27 mouse cellular contexts compared by ENCODE assay signal in the genomic region with DNA sequence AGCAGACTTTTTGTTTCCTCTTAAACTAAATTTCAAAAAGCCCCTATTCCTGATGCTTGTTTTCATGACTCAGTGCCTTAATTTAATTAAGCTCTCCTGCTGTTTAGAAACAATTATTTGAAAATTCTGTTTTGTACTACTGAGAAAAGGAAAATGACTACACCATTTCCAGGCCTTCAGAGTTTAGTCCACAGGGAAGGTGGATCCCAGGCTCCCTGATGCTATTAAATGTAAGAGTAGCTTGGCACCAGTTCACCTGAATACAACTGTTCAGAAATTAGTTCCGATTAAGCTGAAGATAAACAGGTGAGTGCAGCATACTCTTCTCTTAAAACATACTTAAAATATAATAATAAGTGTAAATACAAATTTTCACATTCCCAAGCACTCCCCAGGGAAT.
DNase-seq lines count a peak whose midpoint lies in the region; ATAC-seq and TF ChIP-seq lines count a peak whose summit lies in the region.
"Had no signal": no experiment of that assay in that cellular context is flagged by ENCODE, and none has a peak within 500 bp of the region (broad histone marks: within the 10 kb centered on the region; RNA-seq: fewer than 3 reads in every experiment).

No protein-coding gene starts in this region.

- no peak overlapping the region for H3K4me2 ChIP-seq in hindbrain, embryonic 16.5 days (ENCODE audit: low read length)
- H3K4me2 ChIP-seq in hindbrain, embryonic 12.5 days (replicated peaks): no peak overlapping the region
- H3K4me2 ChIP-seq in midbrain, postnatal 0 days (ENCODE audit: low read depth, low read length, poor library complexity, severe bottlenecking): no peak overlapping the region
- H3K4me2 ChIP-seq in midbrain, embryonic 16.5 days (ENCODE audit: low read length): no peak overlapping the region
- H3K4me2 ChIP-seq: embryonic facial prominence, embryonic 12.5 days; forebrain, embryonic 12.5 days; forebrain, embryonic 15.5 days; heart, embryonic 12.5 days; heart, embryonic 15.5 days; hindbrain, embryonic 15.5 days had no signal

- H3K4me3 ChIP-seq in hindbrain, embryonic 16.5 days (ENCODE audit: low read length): no peak overlapping the region
- H3K4me3 ChIP-seq in hindbrain, embryonic 12.5 days: no peak overlapping the region
- H3K4me3 ChIP-seq in midbrain, postnatal 0 days (ENCODE audit: low read depth, low read length): no peak overlapping the region
- no peak overlapping the region for H3K4me3 ChIP-seq in midbrain, embryonic 16.5 days (ENCODE audit: low read depth, low read length)
- H3K4me3 ChIP-seq: embryonic facial prominence, embryonic 12.5 days; erythroblast, embryonic 14.5 days; forebrain, embryonic 12.5 days; forebrain, embryonic 15.5 days; heart, embryonic 12.5 days; heart, embryonic 15.5 days; hindbrain, embryonic 10.5 days; hindbrain, embryonic 15.5 days had no signal

- no peaks in the 10 kb centered on the region for H3K9me3 ChIP-seq in hindbrain, embryonic 16.5 days (ENCODE audit: control insufficient read depth, low read length)
- H3K9me3 ChIP-seq in hindbrain, embryonic 12.5 days (replicated peaks): no peaks in the 10 kb centered on the region
- no peaks in the 10 kb centered on the region for H3K9me3 ChIP-seq in midbrain, postnatal 0 days (ENCODE audit: low read length)
- no peaks in the 10 kb centered on the region for H3K9me3 ChIP-seq in midbrain, embryonic 16.5 days (replicated peaks; ENCODE audit: control insufficient read depth, low read length, poor library complexity, severe bottlenecking)
- H3K9me3 ChIP-seq: embryonic facial prominence, embryonic 12.5 days; forebrain, embryonic 12.5 days; forebrain, embryonic 15.5 days; heart, embryonic 12.5 days; heart, embryonic 15.5 days; hindbrain, embryonic 10.5 days; hindbrain, embryonic 15.5 days had no signal

- TF ChIP-seq CTCF in midbrain, postnatal 0 days (IDR thresholded peaks at IDR 0.05): no peak

- 49% methylated on average over 1 of the region's 1 CpGs for WGBS in hindbrain, embryonic 16.5 days
- 69% methylated on average over 1 of the region's 1 CpGs for WGBS in hindbrain, embryonic 12.5 days
- WGBS in midbrain, postnatal 0 days: 64% methylated on average over 1 of the region's 1 CpGs
- 56% methylated on average over 1 of the region's 1 CpGs for WGBS in midbrain, embryonic 16.5 days

- peak; percentile 64; the same call in 1 of the 2 replicates for ATAC-seq in hindbrain, embryonic 16.5 days
- ATAC-seq in hindbrain, embryonic 12.5 days (ENCODE audit: low FRiP score): no peak
- no peak for ATAC-seq in midbrain, postnatal 0 days (ENCODE audit: low FRiP score)
- ATAC-seq in midbrain, embryonic 16.5 days: no peak
- ATAC-seq: activated CD4-positive, CD25-positive, alpha-beta regulatory T cell, adult 4 months; CD4-positive, CD25-positive, alpha-beta regulatory T cell, adult 4 months; forebrain, embryonic 15.5 days; inflammation-experienced regulatory T-cells, adult 6 months; intestine, postnatal 0 days had no signal

- H3K36me3 ChIP-seq in hindbrain, embryonic 16.5 days (ENCODE audit: control insufficient read depth, insufficient read depth, low read length): no peaks in the 10 kb centered on the region
- H3K36me3 ChIP-seq in hindbrain, embryonic 12.5 days: no peaks in the 10 kb centered on the region
- no peaks in the 10 kb centered on the region for H3K36me3 ChIP-seq in midbrain, postnatal 0 days (ENCODE audit: insufficient read depth, low read length)
- H3K36me3 ChIP-seq in midbrain, embryonic 16.5 days (ENCODE audit: control insufficient read depth, insufficient read depth, low read length): no peaks in the 10 kb centered on the region
- H3K36me3 ChIP-seq: embryonic facial prominence, embryonic 12.5 days; forebrain, embryonic 12.5 days; forebrain, embryonic 15.5 days; heart, embryonic 12.5 days; heart, embryonic 15.5 days; hindbrain, embryonic 10.5 days; hindbrain, embryonic 15.5 days had no signal

- no peaks in the 10 kb centered on the region for H3K4me1 ChIP-seq in hindbrain, embryonic 16.5 days (ENCODE audit: control insufficient read depth, insufficient read depth, low read depth, low read length)
- H3K4me1 ChIP-seq in hindbrain, embryonic 12.5 days: no peaks in the 10 kb centered on the region
- no peaks in the 10 kb centered on the region for H3K4me1 ChIP-seq in midbrain, postnatal 0 days (ENCODE audit: insufficient read depth, low read length)
- no peaks in the 10 kb centered on the region for H3K4me1 ChIP-seq in midbrain, embryonic 16.5 days (ENCODE audit: control insufficient read depth, insufficient read depth, low read length)
- H3K4me1 ChIP-seq: embryonic facial prominence, embryonic 12.5 days; forebrain, embryonic 12.5 days; forebrain, embryonic 15.5 days; heart, embryonic 12.5 days; heart, embryonic 15.5 days; hindbrain, embryonic 10.5 days; hindbrain, embryonic 15.5 days had no signal

- no peaks in the 10 kb centered on the region; the same call in 1 of the 2 replicates for H3K27me3 ChIP-seq in hindbrain, embryonic 16.5 days (replicated peaks; ENCODE audit: control insufficient read depth, insufficient read depth, low read length)
- H3K27me3 ChIP-seq in hindbrain, embryonic 12.5 days: peaks cover 4% of the 10 kb centered on the region; the same call in 1 of the 2 replicates
- no peaks in the 10 kb centered on the region for H3K27me3 ChIP-seq in midbrain, postnatal 0 days (ENCODE audit: insufficient read depth, low read length)
- H3K27me3 ChIP-seq in midbrain, embryonic 16.5 days (ENCODE audit: control insufficient read depth, insufficient read depth, low read depth, low read length): no peaks in the 10 kb centered on the region
- H3K27me3 ChIP-seq: embryonic facial prominence, embryonic 12.5 days; forebrain, embryonic 12.5 days; forebrain, embryonic 15.5 days; heart, embryonic 12.5 days; heart, embryonic 15.5 days; hindbrain, embryonic 15.5 days had no signal

- no peak overlapping the region for H3K27ac ChIP-seq in hindbrain, embryonic 16.5 days (ENCODE audit: low read depth, low read length)
- H3K27ac ChIP-seq in hindbrain, embryonic 12.5 days: no peak overlapping the region
- H3K27ac ChIP-seq in midbrain, postnatal 0 days (ENCODE audit: low read depth, low read length): no peak overlapping the region
- no peak overlapping the region for H3K27ac ChIP-seq in midbrain, embryonic 16.5 days (ENCODE audit: low read length)
- H3K27ac ChIP-seq: embryonic facial prominence, embryonic 12.5 days; forebrain, embryonic 12.5 days; forebrain, embryonic 15.5 days; heart, embryonic 15.5 days; hindbrain, embryonic 10.5 days; hindbrain, embryonic 15.5 days had no signal

- DNase-seq in midbrain, postnatal 0 days (ENCODE audit: low spot score): peak; percentile 52
- peak; percentile 39 for DNase-seq in retina, embryonic 14.5 days (ENCODE audit: low spot score)
- DNase-seq in kidney, adult 9 months: no peak
- DNase-seq: adrenal gland, adult 8-10 months; adrenal gland, postnatal 25 days; cerebellum, adult 18-20 months; cerebellum, adult 9-10 months; cerebellum, postnatal 25 days; gastrocnemius, postnatal 25 days; heart, adult 18-20 months; heart, postnatal 10 days; heart, postnatal 36 days had no signal

- no peak overlapping the region for H3K9ac ChIP-seq in hindbrain, embryonic 16.5 days (ENCODE audit: low read depth, low read length)
- no peak overlapping the region for H3K9ac ChIP-seq in hindbrain, embryonic 12.5 days
- H3K9ac ChIP-seq in midbrain, postnatal 0 days (replicated peaks; ENCODE audit: low read length, poor library complexity, severe bottlenecking): no peak overlapping the region
- no peak overlapping the region for H3K9ac ChIP-seq in midbrain, embryonic 16.5 days (ENCODE audit: low read depth, low read length)
- H3K9ac ChIP-seq: embryonic facial prominence, embryonic 12.5 days; forebrain, embryonic 12.5 days; forebrain, embryonic 15.5 days; heart, embryonic 12.5 days; heart, embryonic 15.5 days; hindbrain, embryonic 15.5 days had no signal
